Mouse (Mus musculus) testis, adult 2 months (tissue): ENCODE data around the gene Siae. TPM values are rescaled to one million over a fixed set of nuclear protein-coding genes. Genes with fewer than 3 reads are reported as not detected.
A peak's percentile ranks its signal among the peaks of the same experiment; 100 is the strongest.

ENCODE experiments used
- H3K27ac ChIP-seq: fragments of 200-500 bp; 2 replicates; pipeline ENCODE4 v1.5.1; 2012; ENCODE audit warnings: low read depth, low read length; ENCODE audit not compliant: control insufficient read depth, insufficient read depth
- H3K27me3 ChIP-seq: fragments of 200-500 bp; 2 replicates; pipeline ENCODE4 v1.6.1; 2012; ENCODE audit warnings: mild to moderate bottlenecking, low read length, moderate library complexity; ENCODE audit not compliant: control insufficient read depth, insufficient read depth
- H3K36me3 ChIP-seq: fragments of 200-500 bp; 2 replicates; pipeline ENCODE4 v1.6.1; 2012; ENCODE audit warnings: mild to moderate bottlenecking, low read length; ENCODE audit not compliant: control insufficient read depth, insufficient read depth
- H3K4me1 ChIP-seq: fragments of 200-500 bp; 2 replicates; pipeline ENCODE4 v1.6.1; 2012; ENCODE audit warnings: low read length; ENCODE audit not compliant: control insufficient read depth, insufficient read depth
- H3K4me3 ChIP-seq: fragments of 200-500 bp; 2 replicates; pipeline ENCODE4 v1.5.1; 2012; ENCODE audit warnings: low read depth, mild to moderate bottlenecking, low read length, moderate library complexity, mixed read lengths; ENCODE audit not compliant: control insufficient read depth
- CTCF ChIP-seq: fragments of 200-500 bp; IDR thresholded peaks from 2 replicates; pipeline ENCODE4 v1.5.1; 2012; ENCODE audit warnings: low read depth, mild to moderate bottlenecking, inconsistent platforms, low read length, moderate library complexity; ENCODE audit not compliant: control insufficient read depth, insufficient read depth, insufficient replicate concordance
- POLR2A ChIP-seq: fragments of 200-500 bp; IDR thresholded peaks from 2 replicates; pipeline ENCODE4 v1.6.1; 2012; ENCODE audit warnings: low read depth, mild to moderate bottlenecking, inconsistent platforms, low read length, moderate library complexity; ENCODE audit not compliant: control insufficient read depth
- polyA plus RNA-seq: library from polyadenylated mRNA; depleted of rRNA; stranded (reverse); fragments of >200 nt; gene quantifications from 2 replicates; pipeline ENCODE4 v1.2.3, GENCODE M21; 2012

Gene Siae
- polyA plus RNA-seq, 1 experiment = 11.9 TPM

GRCm38 (mm10) chr9:37669115-37669514 lies 113.6 kb downstream of the Siae start, which contains the start of gene Panx3:
Panx3 (minus strand) TSS chr9:37669235.
- no peaks in the 10 kb centered on the region for H3K27me3 ChIP-seq

DNA sequence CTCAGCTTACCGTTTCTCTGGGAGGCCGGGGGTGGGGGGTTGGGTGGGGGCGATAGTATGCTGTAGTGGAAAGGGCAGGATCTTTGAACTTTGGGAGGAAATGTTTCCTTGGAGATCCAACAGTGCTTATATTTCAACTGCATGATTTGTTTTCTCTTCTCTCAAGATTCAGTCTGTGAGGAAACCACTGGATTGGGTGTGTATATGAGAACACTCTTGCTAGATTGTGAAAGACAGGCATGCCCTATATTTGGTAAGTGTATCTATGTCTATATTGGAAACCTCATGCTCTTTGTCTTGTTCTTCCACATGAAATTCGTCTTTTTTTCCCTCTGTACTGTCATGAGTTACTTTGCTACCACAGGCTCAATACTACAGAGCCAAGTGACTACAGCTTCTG lies 114.2 kb downstream of the Siae start:
- Histone ChIP-seq H3K4me3 (no peak overlapping the region), H3K27me3 (no peaks in the 10 kb centered on the region), H3K36me3 (no peaks in the 10 kb centered on the region), H3K4me1 (no peaks in the 10 kb centered on the region; the same call in 1 of the 2 replicates), H3K27ac (no peak overlapping the region)
- TF ChIP-seq POLR2A = no peak
- no peak for TF ChIP-seq CTCF

More at GRCm38 (mm10) chr9:37669115-37669514, 113.6 kb downstream of the Siae start, which contains the start of gene Panx3:
- no peaks in the 10 kb centered on the region; the same call in 1 of the 2 replicates for H3K4me1 ChIP-seq
- TF ChIP-seq CTCF (no peak), POLR2A (no peak)
- H3K27ac ChIP-seq = no peak within 1 kb of the TSS
- peak within 1 kb of the TSS; percentile 0 for H3K4me3 ChIP-seq
- no peaks in the 10 kb centered on the region for H3K36me3 ChIP-seq

DNA sequence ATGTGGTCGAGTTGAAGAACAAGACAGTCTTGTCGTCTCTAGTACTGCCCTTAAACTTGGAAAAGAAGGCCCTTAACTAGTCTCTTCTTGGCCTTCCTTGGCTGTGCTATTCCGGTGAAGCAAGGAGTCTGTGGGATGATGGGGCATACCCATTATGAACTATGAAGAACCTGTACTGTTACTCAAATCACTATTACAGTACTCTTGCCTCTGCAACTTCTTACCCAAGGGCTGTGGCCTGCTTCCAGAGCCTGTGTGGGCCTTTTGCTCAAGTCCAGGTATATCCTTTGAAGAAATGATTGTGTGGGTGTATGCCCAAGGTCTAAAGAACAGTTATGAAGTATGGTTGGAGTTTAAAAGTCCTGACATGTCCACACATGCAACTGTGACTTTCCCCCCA lies 114.8 kb downstream of the Siae start:
- Histone ChIP-seq H3K4me1 (no peaks in the 10 kb centered on the region; the same call in 1 of the 2 replicates), H3K4me3 (no peak overlapping the region), H3K27ac (no peak overlapping the region), H3K27me3 (no peaks in the 10 kb centered on the region), H3K36me3 (no peaks in the 10 kb centered on the region)
- no peak for TF ChIP-seq CTCF
- no peak for TF ChIP-seq POLR2A

GRCm38 (mm10) chr9:37675287-37675686 lies 119.8 kb downstream of the Siae start:
- H3K4me3 ChIP-seq = no peak overlapping the region

DNA sequence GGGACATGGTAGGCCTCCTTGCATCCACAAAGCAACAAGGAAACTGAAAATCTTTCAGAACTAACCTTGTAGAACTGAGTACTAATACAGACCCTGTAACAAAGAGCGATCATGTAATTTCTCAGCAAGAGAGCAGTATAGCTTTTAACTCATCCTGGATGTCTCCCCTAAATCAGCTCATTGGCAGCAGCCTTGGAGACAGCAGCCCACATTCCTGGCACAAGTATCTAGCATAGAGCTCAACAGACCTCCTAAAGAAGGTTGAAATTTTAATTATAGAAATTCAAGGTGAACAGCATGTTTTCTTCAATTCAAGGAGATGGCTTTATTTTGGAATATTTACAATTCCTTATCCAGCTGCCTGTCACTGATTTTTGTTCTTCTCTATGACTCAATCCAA lies 125.6 kb downstream of the Siae start:
- TF ChIP-seq POLR2A (no peak), CTCF (no peak)
- Histone ChIP-seq H3K36me3 (no peaks in the 10 kb centered on the region), H3K4me1 (no peaks in the 10 kb centered on the region), H3K27me3 (no peaks in the 10 kb centered on the region), H3K27ac (no peak overlapping the region), H3K4me3 (no peak overlapping the region)

More at GRCm38 (mm10) chr9:37675287-37675686, 119.8 kb downstream of the Siae start:
- no peak for TF ChIP-seq CTCF
- TF ChIP-seq POLR2A = no peak
- Histone ChIP-seq H3K36me3 (no peaks in the 10 kb centered on the region), H3K27me3 (no peaks in the 10 kb centered on the region), H3K27ac (no peak overlapping the region), H3K4me1 (no peaks in the 10 kb centered on the region)

DNA sequence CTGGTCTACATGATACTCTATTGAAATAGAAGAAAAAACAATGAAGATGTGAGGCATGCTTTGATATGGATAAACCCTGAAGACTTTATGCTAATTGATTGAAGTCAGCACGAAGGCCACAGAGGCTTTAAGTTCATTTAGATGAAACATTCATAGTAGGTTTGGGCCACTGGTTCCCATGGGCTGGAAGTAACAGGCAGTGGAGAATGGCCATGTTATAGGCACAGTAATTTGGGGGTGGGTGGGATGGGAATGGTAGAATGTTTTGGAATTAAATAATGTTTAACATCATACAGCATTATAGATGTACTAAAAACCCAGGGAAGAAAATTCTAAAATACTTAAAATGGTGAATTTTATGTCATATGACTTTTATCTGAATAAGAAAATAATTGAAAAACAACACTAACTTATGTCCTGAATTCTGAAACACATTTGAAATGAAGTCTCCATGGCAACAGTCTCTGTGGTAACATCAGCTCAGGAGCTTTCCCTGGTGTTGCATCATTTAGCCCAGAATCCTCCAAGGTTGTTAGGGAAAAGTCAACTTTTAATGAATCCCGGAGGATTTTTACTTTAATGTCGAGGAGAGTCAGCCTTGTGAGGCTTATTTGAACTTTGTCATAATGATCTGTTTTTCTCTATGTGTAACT lies 131.9 kb downstream of the Siae start:
- H3K27me3 ChIP-seq = no peaks in the 10 kb centered on the region
- H3K4me1 ChIP-seq = no peaks in the 10 kb centered on the region
- H3K27ac ChIP-seq = no peak overlapping the region
- TF ChIP-seq POLR2A = no peak
- TF ChIP-seq CTCF = no peak
- no peaks in the 10 kb centered on the region for H3K36me3 ChIP-seq
- no peak overlapping the region for H3K4me3 ChIP-seq

- no peaks in the 10 kb centered on the region for H3K27me3 ChIP-seq
- no peaks in the 10 kb centered on the region for H3K4me1 ChIP-seq
- H3K4me3 ChIP-seq = no peak overlapping the region
- no peaks in the 10 kb centered on the region for H3K36me3 ChIP-seq
- no peak for TF ChIP-seq CTCF
- H3K27ac ChIP-seq = no peak overlapping the region
Measured at GRCm38 (mm10) chr9:37687941-37688303, 132.4 kb downstream of the Siae start.
